Mouse (Mus musculus) bone marrow macrophage, adult 2 months (primary cell): ENCODE data around the gene Grm4. TPM values are rescaled to one million over a fixed set of nuclear protein-coding genes. Genes with fewer than 3 reads are reported as not detected.

Source experiments
- H3K27ac ChIP-seq: 2 replicates; pipeline ENCODE4 v1.5.1; 2012; ENCODE audit warnings: low read depth, low read length; ENCODE audit not compliant: insufficient read depth
- H3K4me1 ChIP-seq: 2 replicates; pipeline ENCODE4 v1.6.1; 2012; ENCODE audit warnings: low read length; ENCODE audit not compliant: control insufficient read depth, insufficient read depth
- H3K4me3 ChIP-seq: 2 replicates; pipeline ENCODE4 v1.5.1; 2012; ENCODE audit warnings: mild to moderate bottlenecking, low read length, moderate library complexity; ENCODE audit not compliant: insufficient read depth
- CTCF ChIP-seq: IDR thresholded peaks from 2 replicates; pipeline ENCODE4 v1.5.1; 2012; ENCODE audit warnings: low read depth, mild to moderate bottlenecking, low read length, moderate library complexity
- POLR2A ChIP-seq: IDR thresholded peaks from 2 replicates; pipeline ENCODE4 v1.6.1; 2012; ENCODE audit warnings: mild to moderate bottlenecking, low read depth, low read length, borderline replicate concordance
- polyA plus RNA-seq: library from polyadenylated mRNA; stranded (reverse); fragments of >200 nt; gene quantifications from 2 replicates; pipeline ENCODE4 v1.2.4, GENCODE M21; 2012; ENCODE audit not compliant: missing spikeins, insufficient read depth, insufficient read length

Gene Grm4
- polyA plus RNA-seq, 1 experiment = not detected

DNA sequence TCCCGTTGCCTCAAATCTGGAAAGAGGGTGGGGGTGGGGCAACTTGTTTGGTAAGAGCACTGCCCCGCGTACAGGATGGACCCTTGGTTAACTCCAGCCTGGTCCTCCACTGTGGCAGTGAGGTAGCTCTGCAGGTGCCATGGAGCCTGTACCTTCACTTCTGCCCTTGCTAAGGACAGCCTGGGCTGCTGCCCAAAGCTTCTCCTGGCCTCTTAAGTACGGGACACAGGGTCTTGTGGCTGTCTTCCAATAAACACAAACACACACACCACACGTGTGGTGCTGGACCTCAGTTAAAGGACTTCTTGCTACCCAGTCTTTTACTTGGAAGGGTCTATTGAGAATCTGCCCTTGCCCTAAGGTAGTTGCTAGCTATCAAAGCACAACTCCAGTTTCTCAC, 37.6 kb upstream of the Grm4 start:
- Histone ChIP-seq H3K27ac (0 out of 2 replicates have a peak overlapping the region, but pooled peaks have one; percentile 6), H3K4me3 (peak overlapping the region; percentile 89), H3K4me1 (peaks cover 29% of the 10 kb centered on the region)
- no peak for TF ChIP-seq CTCF
- no peak for TF ChIP-seq POLR2A

DNA sequence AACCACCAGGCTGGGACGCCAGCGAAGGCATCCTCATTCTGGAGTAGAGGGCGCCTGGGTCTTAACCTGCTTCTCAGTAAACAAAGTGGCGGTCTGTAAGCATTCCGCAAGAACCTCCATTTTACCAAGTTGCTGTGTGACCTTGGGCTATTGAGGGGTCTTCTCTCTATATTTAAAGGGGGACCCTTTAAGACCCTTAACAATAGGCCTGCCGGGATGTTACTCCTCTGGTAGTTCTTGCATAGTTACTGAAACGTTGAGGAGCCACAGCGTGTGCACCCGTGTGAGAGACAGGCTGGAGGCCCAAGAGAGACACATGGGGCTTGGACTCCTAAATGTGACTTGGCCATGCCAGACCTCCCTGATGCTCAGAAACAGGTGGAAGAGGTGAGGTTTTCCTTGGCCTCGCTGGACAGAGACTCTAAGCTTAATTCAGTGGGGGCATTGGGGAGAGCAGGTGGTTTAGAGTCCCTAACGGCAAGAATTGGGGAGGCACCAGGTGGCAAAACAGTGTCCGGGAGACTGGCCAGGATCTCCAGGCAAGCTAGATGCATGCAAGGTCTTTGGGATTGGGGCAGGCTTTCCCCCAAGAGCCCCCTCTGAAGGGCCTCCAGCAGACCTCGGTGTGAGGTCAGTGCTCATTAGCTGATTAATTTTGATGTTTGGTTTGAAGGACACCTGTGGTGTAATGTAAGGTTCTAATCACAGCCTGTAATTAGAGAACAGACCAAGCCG, 36.9 kb upstream of the Grm4 start:
- peaks cover 34% of the 10 kb centered on the region for H3K4me1 ChIP-seq
- no peak for TF ChIP-seq POLR2A
- no peak for TF ChIP-seq CTCF
- peak overlapping the region; percentile 89 for H3K4me3 ChIP-seq
- peak overlapping the region; percentile 94 for H3K27ac ChIP-seq

DNA sequence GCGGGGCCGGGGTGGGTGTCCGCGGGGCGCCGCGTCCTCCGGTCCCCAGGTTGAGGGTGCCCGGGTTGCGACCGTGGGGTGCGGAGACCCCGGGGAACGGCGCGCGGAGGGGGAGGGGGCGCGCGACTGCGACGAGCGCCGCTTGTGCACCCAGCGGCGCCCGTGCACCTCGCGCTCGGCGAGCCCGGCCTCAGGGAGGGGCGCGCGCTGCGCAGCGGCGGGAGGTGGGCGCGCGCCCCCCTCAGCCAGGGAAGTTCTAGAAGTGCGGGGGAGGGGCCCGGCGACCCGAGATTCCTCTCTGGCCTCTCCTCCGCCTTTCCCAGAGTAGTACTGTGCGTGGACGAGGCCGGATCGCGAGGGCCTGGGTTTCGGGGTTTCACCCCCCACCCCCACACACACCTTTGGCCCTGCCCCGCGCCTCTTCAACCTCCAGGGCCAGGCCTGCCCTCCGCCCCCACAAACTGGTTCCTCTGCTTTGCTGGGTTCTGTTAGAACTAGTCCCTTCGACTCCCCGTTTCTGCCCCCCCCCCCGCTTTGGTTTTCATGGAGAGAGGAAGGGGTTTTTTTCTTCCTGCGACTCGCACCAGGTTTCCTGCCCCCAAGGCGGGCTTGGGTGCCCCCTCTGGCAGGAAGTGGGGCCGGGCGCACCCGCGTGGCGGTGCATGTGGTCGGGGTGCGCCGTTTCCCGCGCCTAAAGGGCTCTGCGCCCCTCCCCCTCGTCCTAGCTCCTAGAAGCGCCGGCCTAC, 36.2 kb upstream of the Grm4 start:
- Histone ChIP-seq H3K27ac (peak overlapping the region; percentile 94), H3K4me3 (peak overlapping the region; percentile 89), H3K4me1 (peaks cover 40% of the 10 kb centered on the region)
- TF ChIP-seq CTCF (no peak), POLR2A (no peak)

DNA sequence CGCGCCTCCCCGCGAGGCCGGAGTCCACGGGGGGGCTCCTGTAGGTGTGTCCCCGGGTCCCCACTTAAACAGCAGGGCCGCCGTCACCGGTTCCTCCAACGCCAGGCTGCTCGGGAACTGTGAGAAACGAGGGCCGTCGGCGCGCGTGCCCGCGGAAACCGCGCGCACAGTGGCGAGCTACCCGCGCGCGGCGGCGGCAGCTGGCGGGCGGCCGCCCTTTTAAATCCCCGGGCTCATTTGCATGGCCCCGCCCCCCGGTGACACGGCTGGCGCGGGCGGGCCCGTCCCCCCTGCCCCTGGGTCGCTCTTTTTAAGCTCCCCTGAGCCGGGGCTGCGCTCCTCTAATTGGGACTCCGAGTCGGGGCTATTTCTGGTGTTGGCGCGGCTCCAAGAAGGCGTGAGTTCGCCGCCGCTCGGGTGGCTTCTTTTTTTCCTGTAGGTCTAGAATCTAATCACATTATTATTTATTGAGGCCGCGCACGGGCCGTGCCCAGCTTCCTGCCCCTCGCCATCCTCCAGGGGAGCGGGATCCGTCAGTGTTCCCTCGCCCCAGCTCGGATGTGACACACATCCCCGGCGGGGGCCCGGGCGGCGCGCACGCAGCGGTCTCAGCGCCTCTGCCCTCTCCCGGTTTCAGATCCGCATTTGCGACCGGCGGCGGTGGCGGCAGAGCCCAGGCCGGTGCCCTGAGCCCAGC, 35.3 kb upstream of the Grm4 start, which contains the start of gene Hmga1:
Hmga1 (plus strand) TSS at position 183 of the 697 bp plus-strand sequence.
- H3K27ac ChIP-seq = peak within 1 kb of the TSS; percentile 94
- no peak for TF ChIP-seq CTCF
- peak; percentile 91; the same call in 1 of the 2 replicates for TF ChIP-seq POLR2A
- peaks cover 42% of the 10 kb centered on the region for H3K4me1 ChIP-seq
- H3K4me3 ChIP-seq = peak within 1 kb of the TSS; percentile 89

DNA sequence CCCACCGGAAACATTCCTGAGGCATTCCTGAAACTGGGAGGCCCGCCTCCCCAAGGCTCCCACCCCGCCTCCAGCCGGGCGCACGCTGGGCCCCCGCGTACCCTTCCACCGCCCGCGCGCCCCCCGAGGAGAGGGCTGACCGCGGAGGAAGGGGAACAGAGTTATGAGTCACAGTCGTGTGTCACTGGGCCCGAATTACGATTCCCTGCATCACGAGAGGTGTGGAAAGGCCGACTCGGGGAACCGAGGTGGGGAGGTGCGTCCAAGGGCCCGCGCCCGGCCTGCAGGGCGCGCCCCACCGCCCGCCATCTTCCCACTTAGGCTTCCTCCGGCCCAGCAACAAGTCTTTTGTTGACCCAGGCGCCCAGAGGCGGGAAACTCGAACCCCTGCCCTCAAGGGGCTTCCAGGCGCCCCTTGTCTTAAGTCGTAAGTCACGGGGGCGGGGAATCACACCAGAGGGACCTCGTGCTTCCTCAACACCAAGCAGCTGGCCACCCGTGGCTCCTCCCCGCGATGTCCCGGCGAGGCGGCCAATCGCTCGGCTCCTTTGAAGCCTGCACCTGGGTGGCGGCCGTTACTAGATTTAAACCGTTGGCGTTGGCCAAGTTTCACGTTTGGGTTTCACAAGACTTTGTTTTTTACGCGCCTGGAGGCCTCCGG, 34.4 kb upstream of the Grm4 start:
- H3K4me1 ChIP-seq = peaks cover 42% of the 10 kb centered on the region
- peak overlapping the region; percentile 59 for H3K4me3 ChIP-seq
- peak overlapping the region; percentile 93 for H3K27ac ChIP-seq
- TF ChIP-seq POLR2A (no peak), CTCF (no peak)

DNA sequence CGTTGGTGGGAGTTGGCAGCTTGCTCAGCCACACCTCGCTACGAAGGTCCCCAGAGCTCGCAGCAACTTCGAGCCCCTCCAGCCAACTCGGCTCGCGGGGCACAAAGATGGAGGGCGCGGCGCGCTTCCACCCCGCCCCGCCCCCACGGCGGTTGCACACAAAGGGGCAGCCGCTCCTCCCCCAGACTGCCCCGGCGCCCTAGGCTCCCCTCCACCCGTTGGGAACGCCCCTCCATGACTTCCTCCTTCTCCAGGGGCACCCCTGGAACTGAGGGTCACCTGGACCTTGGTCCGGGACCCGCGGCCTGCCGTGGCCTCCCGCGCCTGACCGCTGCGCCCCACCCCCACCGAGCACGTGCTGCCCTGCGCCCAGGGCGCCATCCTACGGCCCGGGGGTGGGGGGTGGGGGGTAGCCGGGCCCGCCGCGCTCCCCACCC, 33.9 kb upstream of the Grm4 start:
- H3K27ac ChIP-seq = peak overlapping the region; percentile 93
- peaks cover 41% of the 10 kb centered on the region for H3K4me1 ChIP-seq
- no peak for TF ChIP-seq POLR2A
- TF ChIP-seq CTCF = no peak
- peak overlapping the region; percentile 59 for H3K4me3 ChIP-seq

DNA sequence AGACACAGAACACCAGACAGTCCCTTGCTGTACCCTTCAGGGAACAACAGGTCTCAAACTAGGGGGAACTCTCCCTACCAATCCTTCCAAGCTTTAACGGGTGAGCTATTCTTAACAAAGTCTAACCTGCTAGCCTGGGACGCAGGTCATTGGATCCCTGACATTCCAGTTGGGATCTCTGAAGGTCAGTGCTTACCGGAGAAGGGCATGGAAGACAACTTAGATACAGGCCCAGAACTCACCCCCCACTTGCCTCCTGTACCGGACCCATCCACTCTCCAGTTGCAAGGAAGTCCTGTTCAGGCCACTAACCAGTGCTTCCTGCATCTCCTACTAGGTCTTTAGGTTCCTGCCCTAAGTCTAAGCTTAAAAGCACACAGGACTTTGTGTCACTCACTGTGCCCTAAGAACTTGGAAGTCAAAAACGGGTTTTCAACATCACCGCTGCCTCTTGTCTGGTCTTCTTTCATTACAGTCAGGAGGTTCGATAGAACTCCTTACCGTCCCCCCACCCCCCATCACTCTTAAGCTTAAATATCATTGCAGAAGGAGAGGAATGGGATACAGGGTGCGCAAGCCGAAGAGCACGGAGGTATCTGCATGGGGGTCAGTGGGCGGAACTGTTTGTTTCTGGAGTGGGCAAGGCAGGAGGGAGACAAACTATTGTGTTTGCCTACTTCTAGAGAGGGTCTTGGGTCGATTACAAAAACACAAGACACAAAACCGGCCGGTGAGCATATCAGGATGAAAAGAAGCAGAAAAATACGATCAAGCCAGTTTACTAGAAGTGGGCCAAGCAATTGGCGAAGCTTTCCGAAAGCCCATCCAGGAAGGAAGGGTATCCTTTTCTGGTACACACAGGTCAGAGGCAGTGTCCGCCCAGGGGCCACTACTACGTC, 33.1 kb upstream of the Grm4 start:
- Histone ChIP-seq H3K4me3 (peak overlapping the region; percentile 59), H3K4me1 (peaks cover 42% of the 10 kb centered on the region), H3K27ac (peak overlapping the region; percentile 93)
- no peak for TF ChIP-seq POLR2A
- TF ChIP-seq CTCF = no peak
